Mouse (Mus musculus): ENCODE data around the gene Gm49388. TPM values are rescaled to one million over a fixed set of nuclear protein-coding genes. Genes with fewer than 3 reads are reported as not detected.

The Gm49388 gene
- polyA plus RNA-seq, 1 experiment from 2014 or later: not detected

DNA sequence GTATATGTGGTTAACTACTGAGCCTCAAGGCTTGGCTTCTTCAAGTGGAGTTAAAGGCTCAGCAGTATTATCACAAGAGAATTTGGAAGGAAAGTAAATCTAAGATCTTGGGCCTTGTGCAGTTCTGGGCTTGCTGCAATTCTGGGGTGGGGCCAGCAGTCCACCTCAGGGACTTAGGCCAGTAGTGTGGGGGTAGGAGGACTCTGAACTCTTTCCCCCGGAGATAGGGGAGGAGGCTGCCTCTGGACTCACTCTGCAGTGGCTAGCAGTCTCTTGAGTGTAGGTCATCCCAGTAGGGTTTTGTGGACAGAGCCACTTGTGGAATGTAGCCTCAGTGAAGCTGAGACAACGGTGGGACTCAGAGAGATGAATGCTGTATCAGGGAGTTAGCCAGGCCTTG is 19.7 kb upstream of the Gm49388 start:
- Histone ChIP-seq H3K9ac (no peak overlapping the region), H3K4me2 (replicated peaks) (no peak overlapping the region), H3K4me1 (replicated peaks; ENCODE audit: control insufficient read depth, insufficient read depth, low read length) (peaks cover 18% of the 10 kb centered on the region; the same call in 1 of the 2 replicates), H3K36me3 (replicated peaks; ENCODE audit: control insufficient read depth, insufficient read depth) (peaks cover 73% of the 10 kb centered on the region), H3K4me3 (replicated peaks; ENCODE audit: low read length) (no peak overlapping the region), H3K27me3 (ENCODE audit: control insufficient read depth, insufficient read depth, low read length) (no peaks in the 10 kb centered on the region), H3K9me3 (ENCODE audit: control insufficient read depth, low read length) (no peaks in the 10 kb centered on the region), H3K27ac (no peak overlapping the region)
- ATAC-seq (ENCODE audit: low FRiP score): no peak
- no peak for DNase-seq (ENCODE audit: low spot score)
- 90% methylated on average over 2 of the region's 2 CpGs for WGBS

DNA sequence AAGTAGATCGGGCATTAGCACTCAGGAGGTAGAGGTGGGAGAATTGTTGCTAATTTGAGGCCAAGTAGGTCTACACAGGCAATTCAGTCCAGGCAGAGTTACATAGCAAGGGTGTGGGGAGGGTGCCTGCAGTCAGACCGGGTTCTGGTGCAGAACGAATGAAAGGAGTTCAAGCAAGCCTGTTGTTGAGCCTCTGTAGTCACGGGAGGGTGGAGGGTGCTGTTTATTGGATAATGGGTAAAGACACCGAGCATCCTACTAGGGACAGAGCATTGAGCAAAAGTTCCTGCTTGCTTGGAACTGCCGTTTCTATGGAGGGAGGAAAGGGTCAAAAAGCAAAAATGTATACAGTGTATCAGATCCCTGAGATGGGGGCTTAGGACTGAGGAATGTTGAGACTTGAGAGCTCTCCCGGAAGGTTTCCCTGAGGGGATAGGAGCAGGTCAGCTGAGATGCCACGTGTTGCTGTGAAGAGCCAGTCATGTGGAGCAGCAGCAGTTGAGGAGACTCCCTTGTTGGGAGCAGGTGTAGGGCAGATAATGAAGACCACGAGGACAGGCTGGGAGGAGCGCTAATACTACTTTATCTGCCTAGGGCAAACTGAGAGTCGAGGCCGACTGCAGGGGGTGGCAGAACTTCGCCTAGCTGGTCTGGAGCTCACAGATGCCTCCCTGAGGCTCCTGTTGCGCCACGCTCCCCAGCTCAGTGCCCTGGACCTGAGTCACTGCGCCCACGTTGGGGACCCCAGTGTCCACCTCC is 18.4 kb upstream of the Gm49388 start:
- Histone ChIP-seq H3K36me3 (replicated peaks; ENCODE audit: control insufficient read depth, insufficient read depth) (peaks cover 60% of the 10 kb centered on the region), H3K4me2 (replicated peaks) (no peak overlapping the region), H3K4me3 (replicated peaks; ENCODE audit: low read length) (no peak overlapping the region), H3K27me3 (ENCODE audit: control insufficient read depth, insufficient read depth, low read length) (no peaks in the 10 kb centered on the region), H3K9ac (no peak overlapping the region), H3K27ac (no peak overlapping the region), H3K4me1 (replicated peaks; ENCODE audit: control insufficient read depth, insufficient read depth, low read length) (peaks cover 18% of the 10 kb centered on the region; the same call in 1 of the 2 replicates), H3K9me3 (ENCODE audit: control insufficient read depth, low read length) (no peaks in the 10 kb centered on the region)
- ATAC-seq (ENCODE audit: low FRiP score) (no peak), DNase-seq (ENCODE audit: low spot score) (no peak)
- 84% methylated on average over 17 of the region's 17 CpGs for WGBS

DNA sequence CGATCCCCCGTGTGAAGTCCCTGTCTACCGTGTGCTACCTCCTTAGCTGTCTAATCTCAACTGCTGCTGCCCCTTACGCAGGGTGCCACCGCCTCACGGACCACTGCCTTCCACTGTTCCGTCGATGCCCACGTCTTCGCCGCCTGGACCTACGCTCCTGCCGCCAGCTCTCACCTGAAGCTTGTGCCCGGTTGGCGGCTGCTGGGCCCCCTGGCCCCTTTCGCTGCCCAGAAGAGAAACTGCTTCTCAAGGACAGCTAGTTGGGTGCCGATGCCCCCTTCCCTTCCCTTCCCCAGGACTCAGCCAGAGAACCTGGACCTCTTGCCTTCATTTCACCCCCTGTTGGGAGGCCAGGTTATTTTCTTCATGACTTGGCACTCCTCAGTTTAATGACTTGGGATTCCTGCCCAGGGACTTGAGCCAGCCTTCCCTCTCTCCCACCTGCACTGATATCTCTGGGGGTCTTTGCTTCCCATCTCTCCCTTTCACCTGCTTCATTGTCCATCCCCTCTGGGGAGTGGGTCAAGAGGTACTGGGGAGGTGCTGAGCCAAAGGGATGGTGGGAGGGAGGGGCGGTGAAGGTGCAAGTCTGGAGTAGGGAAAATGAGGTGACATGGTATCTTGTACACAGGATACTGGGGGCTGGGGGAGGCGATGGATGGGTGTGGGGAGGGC is 17.6 kb upstream of the Gm49388 start:
- ATAC-seq (ENCODE audit: low FRiP score) (no peak), DNase-seq (ENCODE audit: low spot score) (no peak)
- 94% methylated on average over 19 of the region's 19 CpGs for WGBS
- no peak overlapping the region for H3K9ac ChIP-seq
- no peaks in the 10 kb centered on the region for H3K9me3 ChIP-seq (ENCODE audit: control insufficient read depth, low read length)
- no peak overlapping the region for H3K27ac ChIP-seq
- no peaks in the 10 kb centered on the region for H3K27me3 ChIP-seq (ENCODE audit: control insufficient read depth, insufficient read depth, low read length)
- H3K4me2 ChIP-seq (replicated peaks): no peak overlapping the region
- H3K4me3 ChIP-seq (replicated peaks; ENCODE audit: low read length): no peak overlapping the region
- H3K36me3 ChIP-seq (replicated peaks; ENCODE audit: control insufficient read depth, insufficient read depth): peaks cover 53% of the 10 kb centered on the region
- H3K4me1 ChIP-seq (replicated peaks; ENCODE audit: control insufficient read depth, insufficient read depth, low read length): peaks cover 18% of the 10 kb centered on the region; the same call in 1 of the 2 replicates

DNA sequence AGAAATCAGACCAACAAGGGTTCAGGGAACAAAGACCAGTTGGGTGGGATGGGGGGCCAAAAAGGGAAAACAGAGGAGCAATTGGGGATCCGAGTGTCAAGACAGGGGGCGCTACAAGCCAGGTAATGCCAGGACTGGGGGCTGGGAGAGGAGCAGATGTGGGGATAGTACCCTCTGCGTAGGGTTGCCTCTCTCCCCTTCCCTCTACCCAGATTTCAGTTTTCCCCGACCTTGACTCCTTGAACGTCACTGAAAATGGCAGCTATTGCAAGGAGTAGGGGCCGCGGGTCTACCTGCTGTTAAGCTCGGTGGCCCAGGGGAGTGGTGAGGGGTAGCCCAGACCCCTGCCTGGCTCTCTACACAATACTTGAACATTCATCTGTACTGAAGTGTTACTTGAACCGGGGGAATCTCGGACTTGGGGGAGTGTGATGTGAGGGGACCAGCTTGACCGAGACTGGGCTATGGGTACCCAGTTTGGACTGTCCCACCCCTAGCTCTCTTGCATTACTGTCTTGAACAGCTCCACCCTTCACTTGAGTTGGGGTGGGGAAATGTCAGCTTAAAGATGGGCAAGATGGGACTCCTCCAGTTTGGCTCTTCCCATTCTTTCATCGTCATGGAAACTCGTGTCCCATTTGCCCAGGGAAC is 16.9 kb upstream of the Gm49388 start:
- Histone ChIP-seq H3K36me3 (replicated peaks; ENCODE audit: control insufficient read depth, insufficient read depth) (peaks cover 48% of the 10 kb centered on the region), H3K4me3 (replicated peaks; ENCODE audit: low read length) (no peak overlapping the region), H3K9ac (no peak overlapping the region), H3K9me3 (ENCODE audit: control insufficient read depth, low read length) (no peaks in the 10 kb centered on the region), H3K4me1 (replicated peaks; ENCODE audit: control insufficient read depth, insufficient read depth, low read length) (peaks cover 18% of the 10 kb centered on the region; the same call in 1 of the 2 replicates), H3K4me2 (replicated peaks) (no peak overlapping the region), H3K27ac (no peak overlapping the region), H3K27me3 (ENCODE audit: control insufficient read depth, insufficient read depth, low read length) (no peaks in the 10 kb centered on the region)
- DNase-seq (ENCODE audit: low spot score) (no peak), ATAC-seq (ENCODE audit: low FRiP score) (no peak)
- 57% methylated on average over 13 of the region's 13 CpGs for WGBS

DNA sequence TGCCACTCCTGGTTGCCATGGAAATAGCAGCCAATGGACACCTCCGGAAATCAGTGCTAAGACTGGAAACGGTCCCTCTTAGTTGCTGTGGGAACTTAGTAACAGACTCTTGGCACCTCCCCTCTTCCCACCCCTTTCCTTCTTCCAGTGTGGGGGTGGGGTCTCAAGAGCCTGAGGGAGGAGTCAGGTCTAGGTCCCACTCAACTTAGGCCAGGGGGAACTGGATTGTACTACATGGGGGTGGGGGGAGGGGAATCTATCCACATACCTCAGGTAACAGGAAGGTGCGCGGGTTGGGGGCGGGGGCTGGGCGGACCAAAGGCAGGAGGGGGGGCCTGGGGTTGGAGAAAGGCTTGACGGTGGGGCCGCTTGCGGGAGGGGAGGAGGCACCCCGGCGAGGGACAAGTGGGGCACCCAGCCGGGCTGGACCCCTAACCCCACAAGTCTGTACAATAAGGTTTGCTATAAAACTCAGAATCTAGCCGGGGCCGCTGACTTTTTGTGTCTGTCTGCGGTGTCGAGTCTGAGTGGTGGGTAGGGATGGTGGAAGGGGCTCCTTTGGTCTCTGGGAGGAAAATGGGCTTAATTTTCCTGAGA is 16.3 kb upstream of the Gm49388 start:
- under 1% methylated on average over 16 of the region's 16 CpGs for WGBS
- peak overlapping the region; percentile 68 for H3K4me2 ChIP-seq (replicated peaks)

DNA sequence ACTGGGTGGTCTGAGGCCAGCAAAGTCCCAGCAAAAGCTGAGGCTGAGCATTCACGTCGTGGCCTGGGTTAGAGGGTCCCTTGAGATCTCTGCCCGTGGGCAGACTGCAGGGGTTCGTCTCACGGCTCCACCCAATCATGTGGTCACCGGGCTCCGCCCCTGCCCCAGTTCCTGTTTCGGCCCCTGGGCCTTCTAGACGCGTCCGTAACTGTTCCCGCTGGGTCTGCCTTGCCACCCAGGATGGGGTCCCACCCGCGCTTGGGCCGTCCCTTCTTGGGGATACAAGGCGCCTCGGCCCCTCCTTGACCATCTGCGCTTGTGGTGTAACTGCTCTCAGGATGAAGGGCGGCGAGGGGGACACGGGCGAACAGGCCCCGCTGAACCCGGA is 15.8 kb upstream of the Gm49388 start, which contains the start of gene Orai3:
TSS of gene Orai3 (plus strand) at position 165 of the 388 bp plus-strand sequence.
- H3K9me3 ChIP-seq (ENCODE audit: control insufficient read depth, low read length): no peaks in the 10 kb centered on the region
- peak; percentile 69 for ATAC-seq (ENCODE audit: low FRiP score)
- peak within 1 kb of the TSS; percentile 68 for H3K27ac ChIP-seq
- H3K4me2 ChIP-seq (replicated peaks): peak within 1 kb of the TSS; percentile 68
- no peaks in the 10 kb centered on the region for H3K27me3 ChIP-seq (ENCODE audit: control insufficient read depth, insufficient read depth, low read length)
- WGBS: 0% methylated on average over 24 of the region's 24 CpGs
- H3K9ac ChIP-seq: peak within 1 kb of the TSS; percentile 65
- H3K4me3 ChIP-seq (replicated peaks; ENCODE audit: low read length): peak within 1 kb of the TSS; percentile 42
- H3K4me1 ChIP-seq (replicated peaks; ENCODE audit: control insufficient read depth, insufficient read depth, low read length): peaks cover 18% of the 10 kb centered on the region; the same call in 1 of the 2 replicates
- peaks cover 36% of the 10 kb centered on the region for H3K36me3 ChIP-seq (replicated peaks; ENCODE audit: control insufficient read depth, insufficient read depth)
- peak; percentile 53 for DNase-seq (ENCODE audit: low spot score)

More for the DNA sequence above, 16.3 kb upstream of the Gm49388 start:
- no peaks in the 10 kb centered on the region for H3K9me3 ChIP-seq (ENCODE audit: control insufficient read depth, low read length)
- peaks cover 42% of the 10 kb centered on the region for H3K36me3 ChIP-seq (replicated peaks; ENCODE audit: control insufficient read depth, insufficient read depth)
- peak overlapping the region; percentile 65 for H3K9ac ChIP-seq
- H3K27me3 ChIP-seq (ENCODE audit: control insufficient read depth, insufficient read depth, low read length): no peaks in the 10 kb centered on the region
- DNase-seq (ENCODE audit: low spot score): peak; percentile 88
- peak overlapping the region; percentile 42 for H3K4me3 ChIP-seq (replicated peaks; ENCODE audit: low read length)
- H3K27ac ChIP-seq: peak overlapping the region; percentile 68
- peaks cover 18% of the 10 kb centered on the region; the same call in 1 of the 2 replicates for H3K4me1 ChIP-seq (replicated peaks; ENCODE audit: control insufficient read depth, insufficient read depth, low read length)
- ATAC-seq (ENCODE audit: low FRiP score): peak; percentile 81

DNA sequence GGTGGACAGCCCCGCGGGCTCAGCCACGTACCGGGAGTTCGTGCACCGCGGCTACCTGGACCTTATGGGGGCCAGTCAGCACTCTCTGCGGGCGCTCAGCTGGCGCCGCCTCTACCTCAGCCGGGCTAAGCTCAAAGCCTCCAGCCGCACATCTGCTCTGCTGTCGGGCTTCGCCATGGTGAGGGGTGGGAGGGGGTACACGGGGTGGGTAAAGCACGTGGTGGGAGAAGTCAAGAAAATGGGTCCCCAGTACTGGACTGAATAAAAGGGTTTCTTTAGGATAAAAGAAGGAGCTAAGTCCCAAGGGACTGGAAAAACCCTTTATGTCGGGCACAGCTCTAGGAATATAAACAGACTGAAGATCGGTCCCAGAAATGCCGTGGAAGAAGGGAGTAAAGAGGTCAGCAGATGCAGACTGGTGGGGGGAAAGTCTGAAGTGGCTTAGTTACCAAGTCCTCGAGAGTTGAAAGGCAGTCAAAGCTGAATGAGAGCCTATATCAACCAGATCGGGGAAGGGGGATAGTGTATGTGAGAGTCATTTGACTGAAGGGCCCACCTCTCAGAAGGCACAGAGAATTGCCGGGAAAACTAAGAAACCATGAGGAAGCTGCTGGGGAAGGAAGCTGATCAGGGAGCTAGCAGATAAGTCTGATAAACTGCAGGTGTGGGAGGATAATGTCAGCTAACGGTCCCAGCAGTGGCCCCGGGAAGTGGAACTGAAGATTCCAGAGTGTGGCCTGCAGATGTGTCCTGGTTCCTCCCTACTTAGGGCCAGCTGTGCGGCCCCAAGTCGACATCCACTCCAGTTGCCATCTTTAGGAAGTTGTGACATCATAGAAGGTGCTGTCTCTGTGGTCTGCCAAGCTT is 15.1 kb upstream of the Gm49388 start:
- Histone ChIP-seq H3K4me3 (replicated peaks; ENCODE audit: low read length) (peak overlapping the region; percentile 42), H3K27ac (peak overlapping the region; percentile 68), H3K4me2 (replicated peaks) (peak overlapping the region; percentile 68), H3K27me3 (ENCODE audit: control insufficient read depth, insufficient read depth, low read length) (no peaks in the 10 kb centered on the region), H3K36me3 (replicated peaks; ENCODE audit: control insufficient read depth, insufficient read depth) (peaks cover 30% of the 10 kb centered on the region), H3K9me3 (ENCODE audit: control insufficient read depth, low read length) (no peaks in the 10 kb centered on the region), H3K4me1 (replicated peaks; ENCODE audit: control insufficient read depth, insufficient read depth, low read length) (peaks cover 18% of the 10 kb centered on the region; the same call in 1 of the 2 replicates), H3K9ac (peak overlapping the region; percentile 65)
- ATAC-seq (ENCODE audit: low FRiP score): peak; percentile 29; the same call in 1 of the 2 replicates
- DNase-seq (ENCODE audit: low spot score): peak; percentile 48
- 6% methylated on average over 27 of the region's 27 CpGs for WGBS

DNA sequence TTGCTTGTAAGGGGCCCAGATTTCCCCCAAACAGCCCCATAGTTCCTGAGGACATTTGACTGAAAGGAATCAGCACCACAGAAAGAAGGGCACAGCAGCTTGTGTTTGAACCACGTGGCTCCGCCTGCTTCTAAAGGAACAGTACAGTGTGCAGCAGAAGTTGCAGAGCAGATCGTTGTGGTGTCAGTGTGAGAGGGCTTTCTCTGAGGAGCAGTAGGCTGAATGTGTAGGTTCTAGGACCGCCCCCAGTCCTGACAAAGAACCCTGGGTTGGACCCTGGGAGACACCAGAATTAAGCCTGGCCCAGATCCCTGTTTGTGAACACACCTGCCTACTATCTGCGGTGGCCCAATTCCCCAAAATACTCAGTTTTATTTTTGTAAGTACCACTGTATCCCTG is 14.1 kb upstream of the Gm49388 start:
- Histone ChIP-seq H3K9me3 (ENCODE audit: control insufficient read depth, low read length) (no peaks in the 10 kb centered on the region), H3K4me2 (replicated peaks) (0 out of 2 replicates have a peak overlapping the region, but pooled peaks have one; percentile 68), H3K9ac (peak overlapping the region; percentile 65; the same call in 1 of the 2 replicates), H3K4me3 (replicated peaks; ENCODE audit: low read length) (no peak overlapping the region), H3K27ac (no peak overlapping the region), H3K36me3 (replicated peaks; ENCODE audit: control insufficient read depth, insufficient read depth) (peaks cover 20% of the 10 kb centered on the region), H3K4me1 (replicated peaks; ENCODE audit: control insufficient read depth, insufficient read depth, low read length) (peaks cover 18% of the 10 kb centered on the region; the same call in 1 of the 2 replicates), H3K27me3 (ENCODE audit: control insufficient read depth, insufficient read depth, low read length) (no peaks in the 10 kb centered on the region)
- DNase-seq (ENCODE audit: low spot score) (no peak), ATAC-seq (ENCODE audit: low FRiP score) (no peak)
- 74% methylated on average over 5 of the region's 5 CpGs for WGBS
